Mouse (Mus musculus): ENCODE measurements at regions not wholly inside any gene's neighbourhood (a gene's known extent, or its start where the extent isn't known, plus 50 kb on each side); places are given as distances from the start of the nearest gene placed in this dataset.

DNA sequence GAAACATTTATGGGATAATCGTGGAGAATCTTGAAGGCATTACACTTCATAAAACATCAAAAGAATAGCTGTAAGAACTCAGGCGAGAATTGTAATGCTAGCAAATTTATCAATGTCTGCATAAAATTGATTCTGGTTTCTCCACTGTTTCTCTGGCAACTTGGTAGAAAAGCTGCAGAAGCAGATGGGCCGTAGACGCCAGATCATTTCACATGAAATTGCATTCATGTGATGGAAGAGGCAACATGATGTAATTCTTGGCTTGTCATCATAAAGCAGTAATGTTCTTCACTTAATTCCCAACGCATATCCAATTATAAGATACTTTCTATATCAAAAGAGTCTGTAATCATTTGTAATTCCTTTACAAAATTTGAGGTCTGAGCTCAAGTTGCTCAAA lies 113.6 kb upstream of the Fibin start:
- no peak for TF ChIP-seq CTCF (IDR thresholded peaks at IDR 0.05; ENCODE audit: low read depth)
- no peak for TF ChIP-seq EP300 (IDR thresholded peaks at IDR 0.05; ENCODE audit: low read depth)

All from liver, postnatal 0 days (tissue).